ENCODE assay signal across 9 mouse cellular contexts in genomic region chr4:148704756-148705155, GRCm38 (mm10).
DNase-seq lines count a peak whose midpoint lies in the region; ATAC-seq and TF ChIP-seq lines count a peak whose summit lies in the region.
"Had no signal": no experiment of that assay in that cellular context is flagged by ENCODE, and none has a peak within 500 bp of the region (broad histone marks: within the 10 kb centered on the region; RNA-seq: fewer than 3 reads in every experiment).

No protein-coding gene starts in this region.

- H3K4me3 ChIP-seq in G1E (ENCODE audit: low read depth, low read length) = no peak overlapping the region
- H3K4me3 ChIP-seq in heart, postnatal 0 days (ENCODE audit: low read depth, low read length) = no peak overlapping the region
- H3K4me3 ChIP-seq in liver, embryonic 12.5 days = no peak overlapping the region

- DNase-seq in left cerebral cortex, adult 18-20 months (ENCODE audit: low spot score in 2 of 2) = peak; percentile 13 to 55
- DNase-seq in left cerebral cortex, adult 8-10 months (ENCODE audit: low spot score in 2 of 2) = no peak
- peak; percentile 20 for DNase-seq in G1E (ENCODE audit: low spot score)
- DNase-seq in brain, adult 2 months (ENCODE audit: low read depth, low spot score) = peak; percentile 36
- DNase-seq in heart, postnatal 0 days (ENCODE audit: low spot score) = peak; percentile 34
- peak; percentile 65 for DNase-seq in retina, postnatal 1 day
- no peak for DNase-seq in urinary bladder, adult 2 months (ENCODE audit: low spot score)

- 44% methylated on average over 3 of the region's 3 CpGs for WGBS in heart, postnatal 0 days
- 30% methylated on average over 3 of the region's 3 CpGs for WGBS in liver, embryonic 12.5 days (ENCODE audit: insufficient replicate concordance)

- ATAC-seq in G1E (ENCODE audit: extremely low read depth, insufficient number of reproducible peaks, low FRiP score, poor library complexity, severe bottlenecking) = no peak
- peak; percentile 24; the same call in 1 of the 2 replicates for ATAC-seq in heart, postnatal 0 days (ENCODE audit: insufficient read depth, low read depth)
- peak; percentile 31; the same call in 1 of the 2 replicates for ATAC-seq in liver, embryonic 12.5 days

- H3K4me1 ChIP-seq in G1E (ENCODE audit: insufficient read depth, low read depth, low read length) = no peaks in the 10 kb centered on the region
- H3K4me1 ChIP-seq in heart, postnatal 0 days (ENCODE audit: control insufficient read depth, insufficient read depth) = no peaks in the 10 kb centered on the region
- H3K4me1 ChIP-seq in liver, embryonic 12.5 days = no peaks in the 10 kb centered on the region

- peaks cover 25% of the 10 kb centered on the region for H3K27me3 ChIP-seq in G1E (ENCODE audit: insufficient read depth, low read length)
- 0 out of 2 replicates have a peak, but pooled peaks cover 5% of the 10 kb centered on the region for H3K27me3 ChIP-seq in heart, postnatal 0 days (ENCODE audit: control insufficient read depth, insufficient read depth, low read length)
- peaks cover 64% of the 10 kb centered on the region for H3K27me3 ChIP-seq in liver, embryonic 12.5 days (replicated peaks)

- H3K9me3 ChIP-seq in G1E (replicated peaks) = no peaks in the 10 kb centered on the region
- no peaks in the 10 kb centered on the region for H3K9me3 ChIP-seq in heart, postnatal 0 days (replicated peaks; ENCODE audit: control insufficient read depth, low read length)
- H3K9me3 ChIP-seq in liver, embryonic 12.5 days (replicated peaks) = no peaks in the 10 kb centered on the region

- TF ChIP-seq EP300 in heart, postnatal 0 days (IDR thresholded peaks at IDR 0.05; ENCODE audit: low read depth) = no peak

- 0 out of 2 replicates have a peak, but pooled peaks have one; percentile 20 for TF ChIP-seq CTCF in G1E (IDR thresholded peaks at IDR 0.05; ENCODE audit: low read depth, low read length)
- peak; percentile 72 for TF ChIP-seq CTCF in heart, postnatal 0 days (IDR thresholded peaks at IDR 0.05; ENCODE audit: low read depth)

- H3K36me3 ChIP-seq in G1E (replicated peaks) = no peaks in the 10 kb centered on the region
- no peaks in the 10 kb centered on the region for H3K36me3 ChIP-seq in heart, postnatal 0 days (replicated peaks; ENCODE audit: control insufficient read depth, insufficient read depth, low read length)
- H3K36me3 ChIP-seq in liver, embryonic 12.5 days = no peaks in the 10 kb centered on the region

- no peak overlapping the region for H3K27ac ChIP-seq in heart, postnatal 0 days (ENCODE audit: low read depth)
- H3K27ac ChIP-seq in liver, embryonic 12.5 days = no peak overlapping the region
- H3K27ac ChIP-seq: macrophage had no signal

- no peak overlapping the region for H3K9ac ChIP-seq in heart, postnatal 0 days (replicated peaks; ENCODE audit: low read depth, low read length)
- H3K9ac ChIP-seq in liver, embryonic 12.5 days = no peak overlapping the region

- H3K4me2 ChIP-seq in heart, postnatal 0 days (ENCODE audit: low read depth, low read length) = no peak overlapping the region
- no peak overlapping the region for H3K4me2 ChIP-seq in liver, embryonic 12.5 days

Comparison
In these comparisons a context has a peak if more than half of its experiments do, and no peak if none do; other contexts are left out.
1. DNase-seq: peak in left cerebral cortex, adult 18-20 months (2 of 2), G1E (single experiment), brain, adult 2 months (single experiment), heart, postnatal 0 days (single experiment) and retina, postnatal 1 day (single experiment); none in left cerebral cortex, adult 8-10 months (0 of 2) and urinary bladder, adult 2 months (single experiment).